Mouse (Mus musculus) forebrain, embryonic 14.5 days (tissue): ENCODE results near the gene Cyp2j6. TPM values are rescaled to one million over a fixed set of nuclear protein-coding genes. Genes with fewer than 3 reads are reported as not detected.

Experiments
- ATAC-seq: fragments of 200-750 bp; cut with Nextera tagmentation; 2 replicates; pipeline ENCODE4 v1.8.0; 2017; ENCODE audit warnings: mild to moderate bottlenecking, moderate library complexity
- DNase-seq: peaks from one replicate; pipeline ENCODE4 v3.0.0-alpha.2; 2015; ENCODE audit warnings: low spot score
- H3K27ac ChIP-seq: fragments of 300-500 bp; sonication (generic); 2 replicates; pipeline ENCODE4 v1.5.1; 2014; ENCODE audit warnings: low read depth, mild to moderate bottlenecking, control low read depth, low read length, moderate library complexity
- H3K27me3 ChIP-seq: fragments of 300-500 bp; sonication (generic); replicated peaks from 2 replicates; pipeline ENCODE4 v1.6.1; 2014; ENCODE audit warnings: low read length, control low read depth, mixed read lengths; ENCODE audit not compliant: control insufficient read depth, insufficient read depth
- H3K36me3 ChIP-seq: fragments of 300-500 bp; sonication (generic); 2 replicates; pipeline ENCODE4 v1.6.1; 2014; ENCODE audit warnings: low read length, control low read depth; ENCODE audit not compliant: control insufficient read depth, insufficient read depth
- H3K4me1 ChIP-seq: fragments of 300-500 bp; sonication (generic); 2 replicates; pipeline ENCODE4 v1.6.1; 2014; ENCODE audit warnings: antibody characterized with exemption, low read length, control low read depth; ENCODE audit not compliant: control insufficient read depth, insufficient read depth
- H3K4me2 ChIP-seq: fragments of 300-500 bp; sonication (generic); 2 replicates; pipeline ENCODE4 v1.6.1; 2014; ENCODE audit warnings: mild to moderate bottlenecking, control low read depth, low read length
- H3K4me3 ChIP-seq: fragments of 300-500 bp; sonication (generic); 2 replicates; pipeline ENCODE4 v1.5.1; 2014; ENCODE audit warnings: low read depth, low read length, control low read depth
- H3K9ac ChIP-seq: fragments of 300-500 bp; sonication (generic); 2 replicates; pipeline ENCODE4 v1.6.1; 2014; ENCODE audit warnings: mild to moderate bottlenecking, low read length, control low read depth, moderate library complexity
- H3K9me3 ChIP-seq: fragments of 300-500 bp; sonication (generic); replicated peaks from 2 replicates; pipeline ENCODE4 v1.6.1; 2016; ENCODE audit warnings: low read length, control low read depth, mixed read lengths; ENCODE audit not compliant: control insufficient read depth
- WGBS: fragments of 180-500 bp; shearing (Covaris S2); extraction: QIAGEN DNeasy Blood & Tissue Kit; methylation state at CpG from one replicate; pipeline ENCODE4 v1.1.7; 2014; 5-methylcytosine and 5-hydroxymethylcytosine counted together
- polyA plus RNA-seq: library from polyadenylated mRNA; unstranded; fragments of >200 nt; fragmentation: Nextera tagmentation; extraction: Ambion mirVana; gene quantifications from 2 replicates; pipeline ENCODE4 v1.2.1, GENCODE M21; 2014

The Cyp2j6 gene
- polyA plus RNA-seq, 1 experiment from 2014 or later: 4.3 TPM

DNA sequence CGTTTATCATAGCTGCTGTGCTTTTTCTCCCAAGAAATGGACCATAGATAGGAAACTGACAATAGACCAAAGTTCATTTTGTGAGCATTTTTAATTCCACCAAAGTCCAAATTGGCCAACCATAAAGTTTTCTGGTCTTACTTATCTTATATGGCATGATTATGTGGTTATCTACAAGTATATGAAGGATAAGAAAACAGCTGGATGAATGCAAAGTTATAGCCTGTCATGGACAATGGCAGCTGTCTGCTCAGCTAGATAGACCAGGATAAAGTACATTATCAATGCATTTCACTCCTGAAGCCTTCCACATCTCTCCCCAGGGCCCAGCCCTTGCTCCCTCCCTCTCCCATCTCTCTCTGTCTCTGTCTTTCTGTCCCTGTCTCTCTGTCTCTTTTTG lies 7.0 kb upstream of the Cyp2j6 start:
- no peak overlapping the region for H3K9ac ChIP-seq
- ATAC-seq (no peak), DNase-seq (no peak)
- H3K9me3 ChIP-seq: no peaks in the 10 kb centered on the region
- H3K4me1 ChIP-seq: no peaks in the 10 kb centered on the region
- H3K4me2 ChIP-seq: no peak overlapping the region
- WGBS: 85% methylated on average over 1 of the region's 1 CpGs
- H3K4me3 ChIP-seq: no peak overlapping the region
- H3K27ac ChIP-seq: no peak overlapping the region
- no peaks in the 10 kb centered on the region for H3K36me3 ChIP-seq
- no peaks in the 10 kb centered on the region for H3K27me3 ChIP-seq

GRCm38 (mm10) chr4:96559781-96560180 lies 6.3 kb upstream of the Cyp2j6 start:
- no peak overlapping the region for H3K9ac ChIP-seq
- no peaks in the 10 kb centered on the region for H3K9me3 ChIP-seq
- no peak overlapping the region for H3K4me2 ChIP-seq
- ATAC-seq: no peak
- no peaks in the 10 kb centered on the region for H3K4me1 ChIP-seq
- H3K27ac ChIP-seq: no peak overlapping the region
- H3K27me3 ChIP-seq: no peaks in the 10 kb centered on the region
- DNase-seq: peak; percentile 4
- H3K36me3 ChIP-seq: no peaks in the 10 kb centered on the region
- 82% methylated on average over 1 of the region's 1 CpGs for WGBS
- no peak overlapping the region for H3K4me3 ChIP-seq

GRCm38 (mm10) chr4:96551619-96552018 lies 1.8 kb downstream of the Cyp2j6 start:
- Histone ChIP-seq H3K4me3 (no peak overlapping the region), H3K36me3 (no peaks in the 10 kb centered on the region), H3K27ac (no peak overlapping the region), H3K9me3 (no peaks in the 10 kb centered on the region), H3K4me2 (no peak overlapping the region), H3K9ac (no peak overlapping the region), H3K27me3 (no peaks in the 10 kb centered on the region), H3K4me1 (0 out of 2 replicates have a peak, but pooled peaks cover 2% of the 10 kb centered on the region)
- DNase-seq (no peak), ATAC-seq (no peak)
- 98% methylated on average over 3 of the region's 3 CpGs for WGBS

- Histone ChIP-seq H3K4me2 (no peak overlapping the region), H3K4me1 (no peaks in the 10 kb centered on the region), H3K27me3 (no peaks in the 10 kb centered on the region), H3K9ac (no peak overlapping the region), H3K36me3 (no peaks in the 10 kb centered on the region), H3K4me3 (no peak overlapping the region), H3K27ac (no peak overlapping the region), H3K9me3 (no peaks in the 10 kb centered on the region)
- DNase-seq (no peak), ATAC-seq (no peak)
- 41% methylated on average over 1 of the region's 1 CpGs for WGBS
These were observed 7.5 kb downstream of the Cyp2j6 start for GRCm38 (mm10) chr4:96545976-96546375.

DNA sequence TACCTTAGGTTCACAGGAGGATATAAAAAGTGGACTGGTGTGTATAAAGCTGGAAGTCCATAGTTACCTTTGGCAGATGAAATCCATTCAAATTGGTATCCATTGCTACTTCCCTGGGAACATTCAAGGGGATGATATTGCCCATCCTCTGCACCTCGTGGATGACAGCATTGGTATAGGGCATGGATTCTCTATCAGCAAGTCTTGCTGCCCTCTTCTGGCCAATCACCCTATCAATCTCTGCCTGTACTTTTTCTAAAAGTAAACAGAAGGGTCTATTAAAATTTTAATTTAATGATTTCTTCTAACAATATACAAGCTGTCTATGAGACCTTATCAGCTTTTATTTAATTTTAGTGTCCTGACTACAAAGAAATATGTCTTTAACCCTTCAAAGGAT lies 27.7 kb downstream of the Cyp2j6 start:
- Histone ChIP-seq H3K4me3 (no peak overlapping the region), H3K4me1 (no peaks in the 10 kb centered on the region), H3K9me3 (no peaks in the 10 kb centered on the region), H3K36me3 (no peaks in the 10 kb centered on the region), H3K9ac (no peak overlapping the region), H3K4me2 (no peak overlapping the region), H3K27ac (no peak overlapping the region), H3K27me3 (no peaks in the 10 kb centered on the region)
- WGBS: 17% methylated on average over 1 of the region's 1 CpGs
- DNase-seq (peak; percentile 19), ATAC-seq (no peak)

DNA sequence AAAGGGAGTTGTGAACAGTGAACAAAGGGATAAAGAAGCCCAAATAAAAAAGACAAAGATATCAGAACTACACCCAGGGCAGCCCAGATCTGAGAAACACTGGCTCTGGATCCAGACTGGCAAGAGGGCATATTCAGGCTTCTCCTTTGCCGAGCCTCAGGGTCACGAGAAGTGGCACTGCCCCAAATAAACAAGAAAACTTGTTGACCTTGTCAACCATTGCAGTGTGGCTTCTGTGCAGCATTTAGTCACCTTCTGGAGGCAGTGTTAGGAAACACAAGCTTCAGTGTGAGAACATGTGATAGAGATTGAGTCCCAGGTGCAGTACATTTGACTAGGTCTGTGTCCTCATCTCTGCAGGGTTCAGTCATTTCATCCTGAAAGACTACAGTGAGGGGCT lies 31.2 kb downstream of the Cyp2j6 start:
- 86% methylated on average over 2 of the region's 2 CpGs for WGBS
- Histone ChIP-seq H3K9me3 (no peaks in the 10 kb centered on the region), H3K27ac (no peak overlapping the region), H3K4me1 (no peaks in the 10 kb centered on the region), H3K9ac (no peak overlapping the region), H3K4me3 (no peak overlapping the region), H3K4me2 (no peak overlapping the region), H3K36me3 (no peaks in the 10 kb centered on the region), H3K27me3 (no peaks in the 10 kb centered on the region)
- DNase-seq (no peak), ATAC-seq (no peak)

- Histone ChIP-seq H3K36me3 (no peaks in the 10 kb centered on the region), H3K4me2 (no peak overlapping the region), H3K4me3 (no peak overlapping the region), H3K27ac (no peak overlapping the region), H3K4me1 (no peaks in the 10 kb centered on the region), H3K9ac (no peak overlapping the region), H3K9me3 (no peaks in the 10 kb centered on the region), H3K27me3 (no peaks in the 10 kb centered on the region)
- ATAC-seq (no peak), DNase-seq (no peak)
- 90% methylated on average over 3 of the region's 3 CpGs for WGBS
These were observed 43.4 kb downstream of the Cyp2j6 start for GRCm38 (mm10) chr4:96510083-96510482.

- ATAC-seq: no peak
- WGBS: 90% methylated on average over 1 of the region's 1 CpGs
- H3K4me2 ChIP-seq: no peak within 1 kb of the TSS
These were observed 46.2 kb downstream of the Cyp2j6 start, which contains the start of gene Cyp2j8 for GRCm38 (mm10) chr4:96507286-96507685. Cyp2j8 (minus strand) TSS chr4:96507386.

More at GRCm38 (mm10) chr4:96507286-96507685, 46.2 kb downstream of the Cyp2j6 start, which contains the start of gene Cyp2j8:
- H3K4me3 ChIP-seq: no peak within 1 kb of the TSS
- H3K27me3 ChIP-seq: no peaks in the 10 kb centered on the region
- H3K9ac ChIP-seq: no peak within 1 kb of the TSS
- H3K4me1 ChIP-seq: no peaks in the 10 kb centered on the region
- H3K36me3 ChIP-seq: no peaks in the 10 kb centered on the region
- no peak for DNase-seq
- no peaks in the 10 kb centered on the region for H3K9me3 ChIP-seq
- no peak within 1 kb of the TSS for H3K27ac ChIP-seq
